Mouse (Mus musculus): ENCODE measurements around the gene Cd244a. TPM values are rescaled to one million over a fixed set of nuclear protein-coding genes. Genes with fewer than 3 reads are reported as not detected.

The Cd244a gene
- total and polyA plus RNA-seq, 3 experiments: not detected

- no peaks in the 10 kb centered on the region for H3K27me3 ChIP-seq (ENCODE audit: control insufficient read depth in 1 of 2, insufficient read depth in 2 of 2, low read length in 2 of 2)
- no peaks in the 10 kb centered on the region for H3K36me3 ChIP-seq (ENCODE audit: control insufficient read depth in 1 of 2, insufficient read depth in 2 of 2, low read length in 2 of 2)
- no peaks in the 10 kb centered on the region for H3K4me1 ChIP-seq (ENCODE audit: control insufficient read depth in 1 of 2, insufficient read depth in 2 of 2, low read length in 2 of 2)
- H3K4me3 ChIP-seq (ENCODE audit: control insufficient read depth in 1 of 2, insufficient read depth in 1 of 2, low read depth in 2 of 2, low read length in 2 of 2): no peak overlapping the region
- no peak overlapping the region for H3K27ac ChIP-seq (ENCODE audit: control insufficient read depth, low read depth, low read length)
- DNase-seq (ENCODE audit: low read depth, low spot score): peak; percentile 46
- TF ChIP-seq GATA1 (IDR thresholded peaks at IDR 0.05; ENCODE audit: low read depth, low read length) (no peak), USF1 (IDR thresholded peaks at IDR 0.05; ENCODE audit: low read depth, low read length) (0 out of 2 replicates have a peak, but pooled peaks have one; percentile 15), ZNF384 (IDR thresholded peaks at IDR 0.05; ENCODE audit: low read depth, low read length) (peak; percentile 62; the same call in 1 of the 2 replicates)
- H3K9me3 ChIP-seq (replicated peaks; ENCODE audit: insufficient read depth, low read length): no peaks in the 10 kb centered on the region
- H3K9ac ChIP-seq (ENCODE audit: control insufficient read depth, low read depth, low read length, poor library complexity, severe bottlenecking): no peak overlapping the region
- H3K79me2 ChIP-seq (ENCODE audit: control insufficient read depth, insufficient read depth, low read length, poor library complexity): no peaks in the 10 kb centered on the region
Observed at GRCm38 (mm10) chr1:171563042-171563441, 4.0 kb downstream of the Cd244a start.

GRCm38 (mm10) chr1:171564247-171564646, 5.3 kb downstream of the Cd244a start:
- no peaks in the 10 kb centered on the region for H3K4me1 ChIP-seq (ENCODE audit: control insufficient read depth in 1 of 2, insufficient read depth in 2 of 2, low read length in 2 of 2)
- no peaks in the 10 kb centered on the region for H3K9me3 ChIP-seq (replicated peaks; ENCODE audit: insufficient read depth, low read length)
- TF ChIP-seq RAD21 (IDR thresholded peaks at IDR 0.05; ENCODE audit: low read depth, low read length): peak; percentile 29
- TF ChIP-seq CTCF (IDR thresholded peaks at IDR 0.05 in 2 of 3, conservative IDR thresholded peaks at IDR 0.05 in 1 of 3; ENCODE audit: control insufficient read depth in 1 of 3, insufficient read depth in 1 of 3, low read depth in 2 of 3, low read length in 3 of 3, poor library complexity in 1 of 3, severe bottlenecking in 1 of 3): peak; percentile 89 to 97 (median 92)
- 0 out of 2 replicates have a peak, but pooled peaks have one; percentile 8 for TF ChIP-seq ZC3H11A (IDR thresholded peaks at IDR 0.05; ENCODE audit: low read depth, low read length)
- TF ChIP-seq TAL1 (IDR thresholded peaks at IDR 0.05; ENCODE audit: low read length): no peak
- peak; percentile 48 for TF ChIP-seq SMC3 (IDR thresholded peaks at IDR 0.05; ENCODE audit: low read depth, low read length)
- no peak overlapping the region for H3K27ac ChIP-seq (ENCODE audit: control insufficient read depth, low read depth, low read length)
- H3K9ac ChIP-seq (ENCODE audit: control insufficient read depth, low read depth, low read length, poor library complexity, severe bottlenecking): no peak overlapping the region
- no peaks in the 10 kb centered on the region for H3K36me3 ChIP-seq (ENCODE audit: control insufficient read depth in 1 of 2, insufficient read depth in 2 of 2, low read length in 2 of 2)
- peak; percentile 81 for DNase-seq (ENCODE audit: low read depth, low spot score)
- no peaks in the 10 kb centered on the region for H3K79me2 ChIP-seq (ENCODE audit: control insufficient read depth, insufficient read depth, low read length, poor library complexity)
- H3K27me3 ChIP-seq (ENCODE audit: control insufficient read depth in 1 of 2, insufficient read depth in 2 of 2, low read length in 2 of 2): peaks cover 0 to 2% of the 10 kb centered on the region in 2 experiments; a peak in 1 of 4 replicates
- H3K4me3 ChIP-seq (ENCODE audit: control insufficient read depth in 1 of 2, insufficient read depth in 1 of 2, low read depth in 2 of 2, low read length in 2 of 2): no peak overlapping the region

- no peak for DNase-seq (ENCODE audit: low read depth, low spot score)
- no peaks in the 10 kb centered on the region for H3K36me3 ChIP-seq (ENCODE audit: control insufficient read depth in 1 of 2, insufficient read depth in 2 of 2, low read length in 2 of 2)
- no peak overlapping the region for H3K9ac ChIP-seq (ENCODE audit: control insufficient read depth, low read depth, low read length, poor library complexity, severe bottlenecking)
- no peak overlapping the region for H3K4me3 ChIP-seq (ENCODE audit: control insufficient read depth in 1 of 2, insufficient read depth in 1 of 2, low read depth in 2 of 2, low read length in 2 of 2)
- H3K27ac ChIP-seq (ENCODE audit: control insufficient read depth, low read depth, low read length): no peak overlapping the region
- no peaks in the 10 kb centered on the region for H3K79me2 ChIP-seq (ENCODE audit: control insufficient read depth, insufficient read depth, low read length, poor library complexity)
- no peaks in the 10 kb centered on the region for H3K4me1 ChIP-seq (ENCODE audit: control insufficient read depth in 1 of 2, insufficient read depth in 2 of 2, low read length in 2 of 2)
- H3K27me3 ChIP-seq (ENCODE audit: control insufficient read depth in 1 of 2, insufficient read depth in 2 of 2, low read length in 2 of 2): peaks cover 0 to 2% of the 10 kb centered on the region in 2 experiments; a peak in 1 of 4 replicates
- TF ChIP-seq ZKSCAN1 (IDR thresholded peaks at IDR 0.05; ENCODE audit: low read depth, low read length) (no peak), GATA1 (IDR thresholded peaks at IDR 0.05; ENCODE audit: low read depth, low read length) (peak; percentile 32; the same call in 1 of the 2 replicates), EP300 (IDR thresholded peaks at IDR 0.05; ENCODE audit: low read depth in 1 of 2, low read length in 2 of 2) (0 out of 4 replicates have a peak, but pooled peaks of 1 of the 2 experiments have one; percentile 17)
- no peaks in the 10 kb centered on the region for H3K9me3 ChIP-seq (replicated peaks; ENCODE audit: insufficient read depth, low read length)
Observed at GRCm38 (mm10) chr1:171565888-171566287, 6.9 kb downstream of the Cd244a start.
